Mouse (Mus musculus): Measurements from ENCODE around the gene Nek3. TPM values are rescaled to one million over a fixed set of nuclear protein-coding genes. Genes with fewer than 3 reads are reported as not detected.

Nek3 gene
- total and polyA plus RNA-seq, 3 experiments = 3.4 to 4.7 (median 4.4) TPM

- Histone ChIP-seq H3K4me1 (ENCODE audit: control insufficient read depth in 1 of 2, insufficient read depth in 2 of 2) (no peaks in the 10 kb centered on the region), H3K4me3 (replicated peaks in 1 of 3; ENCODE audit: low read depth in 2 of 3, low read length in 2 of 3, poor library complexity in 1 of 3) (no peak overlapping the region), H3K9me3 (replicated peaks; ENCODE audit: low read length) (no peaks in the 10 kb centered on the region), H3K36me3 (replicated peaks in 1 of 2; ENCODE audit: control insufficient read depth in 1 of 2, insufficient read depth in 1 of 2, low read length in 1 of 2) (no peaks in the 10 kb centered on the region), H3K9ac (ENCODE audit: insufficient read depth, low read depth) (no peak overlapping the region), H3K27ac (ENCODE audit: insufficient read depth, low read depth) (no peak overlapping the region), H3K4me2 (ENCODE audit: insufficient read depth, low read depth, poor library complexity, severe bottlenecking) (no peak overlapping the region), H3K79me2 (replicated peaks; ENCODE audit: control insufficient read depth, extremely low read depth, insufficient read depth, poor library complexity, severe bottlenecking) (no peaks in the 10 kb centered on the region), H3K27me3 (replicated peaks) (no peaks in the 10 kb centered on the region)
- dilution Hi-C loops (cut with MboI; ENCODE audit: extremely low pct_ligation_motif_present, extremely low pct_unique_long_range_greater_than_20kb, low sequenced_read_pairs) (no loop called here), in situ Hi-C loops (cut with MboI; ENCODE audit: low pct_ligation_motif_present, low pct_unique_long_range_greater_than_20kb, low sequenced_read_pairs) (no loop called here)
- TF ChIP-seq CTCF (conservative IDR thresholded peaks at IDR 0.05 in 1 of 2, IDR thresholded peaks at IDR 0.05 in 1 of 2; ENCODE audit: low read depth in 2 of 2, low read length in 2 of 2) = peak in 1 of 2 experiments; percentile 71; a peak in 2 of 4 replicates
- peak; percentile 49 for TF ChIP-seq SMC3 (IDR thresholded peaks at IDR 0.05; ENCODE audit: low read depth, low read length)
- TF ChIP-seq CHD2 (IDR thresholded peaks at IDR 0.05; ENCODE audit: low read length) = no peak
- no peak for TF ChIP-seq JUND (conservative IDR thresholded peaks at IDR 0.05; ENCODE audit: low read depth, low read length)
- no peak for TF ChIP-seq ZMIZ1 (IDR thresholded peaks at IDR 0.05; ENCODE audit: low read depth, low read length)
- no peak for TF ChIP-seq PAX5 (IDR thresholded peaks at IDR 0.05; ENCODE audit: low read length)
- TF ChIP-seq RAD21 (IDR thresholded peaks at IDR 0.05; ENCODE audit: low read depth, low read length) = peak; percentile 65
- TF ChIP-seq MXI1 (IDR thresholded peaks at IDR 0.05; ENCODE audit: low read depth, low read length) = no peak
- no peak for TF ChIP-seq MAFK (IDR thresholded peaks at IDR 0.05; ENCODE audit: insufficient replicate concordance, low read length)
- TF ChIP-seq ZKSCAN1 (IDR thresholded peaks at IDR 0.05; ENCODE audit: borderline replicate concordance, low read depth, low read length) = no peak
- DNase-seq (ENCODE audit: extremely low read depth) = peak; percentile 17
These were observed 74.7 kb downstream of the Nek3 start for GRCm38 (mm10) chr8:22091568-22091967.

GRCm38 (mm10) chr8:22089226-22089625 lies 77.0 kb downstream of the Nek3 start:
- Histone ChIP-seq H3K4me1 (ENCODE audit: control insufficient read depth in 1 of 2, insufficient read depth in 2 of 2) (no peaks in the 10 kb centered on the region), H3K9ac (ENCODE audit: insufficient read depth, low read depth) (no peak overlapping the region), H3K27ac (ENCODE audit: insufficient read depth, low read depth) (no peak overlapping the region), H3K27me3 (replicated peaks) (no peaks in the 10 kb centered on the region), H3K4me3 (replicated peaks in 1 of 3; ENCODE audit: low read depth in 2 of 3, low read length in 2 of 3, poor library complexity in 1 of 3) (no peak overlapping the region), H3K36me3 (replicated peaks in 1 of 2; ENCODE audit: control insufficient read depth in 1 of 2, insufficient read depth in 1 of 2, low read length in 1 of 2) (no peaks in the 10 kb centered on the region), H3K4me2 (ENCODE audit: insufficient read depth, low read depth, poor library complexity, severe bottlenecking) (no peak overlapping the region), H3K9me3 (replicated peaks; ENCODE audit: low read length) (no peaks in the 10 kb centered on the region), H3K79me2 (replicated peaks; ENCODE audit: control insufficient read depth, extremely low read depth, insufficient read depth, poor library complexity, severe bottlenecking) (no peaks in the 10 kb centered on the region)
- in situ Hi-C loops (cut with MboI; ENCODE audit: low pct_ligation_motif_present, low pct_unique_long_range_greater_than_20kb, low sequenced_read_pairs) = no loop called here
- TF ChIP-seq CTCF (conservative IDR thresholded peaks at IDR 0.05 in 1 of 2, IDR thresholded peaks at IDR 0.05 in 1 of 2; ENCODE audit: low read depth in 2 of 2, low read length in 2 of 2) (peak in 1 of 2 experiments; percentile 14; a peak in 2 of 4 replicates), UBTF (IDR thresholded peaks at IDR 0.05; ENCODE audit: low read depth, low read length) (no peak)
- dilution Hi-C loops (cut with MboI; ENCODE audit: extremely low pct_ligation_motif_present, extremely low pct_unique_long_range_greater_than_20kb, low sequenced_read_pairs) = no loop called here
- DNase-seq (ENCODE audit: extremely low read depth) = no peak

GRCm38 (mm10) chr8:22079313-22080007 lies 86.8 kb downstream of the Nek3 start:
- TF ChIP-seq RCOR1 (conservative IDR thresholded peaks at IDR 0.05; ENCODE audit: low read depth, low read length) (no peak), KAT2A (IDR thresholded peaks at IDR 0.05; ENCODE audit: insufficient replicate concordance, low read length) (no peak), CTCF (conservative IDR thresholded peaks at IDR 0.05 in 1 of 2, IDR thresholded peaks at IDR 0.05 in 1 of 2; ENCODE audit: low read depth in 2 of 2, low read length in 2 of 2) (no peak)
- no peak overlapping the region for H3K9ac ChIP-seq (ENCODE audit: insufficient read depth, low read depth)
- in situ Hi-C loops (cut with MboI; ENCODE audit: low pct_ligation_motif_present, low pct_unique_long_range_greater_than_20kb, low sequenced_read_pairs) = no loop called here
- H3K4me2 ChIP-seq (ENCODE audit: insufficient read depth, low read depth, poor library complexity, severe bottlenecking) = no peak overlapping the region
- dilution Hi-C loops (cut with MboI; ENCODE audit: extremely low pct_ligation_motif_present, extremely low pct_unique_long_range_greater_than_20kb, low sequenced_read_pairs) = no loop called here
- DNase-seq (ENCODE audit: extremely low read depth) = no peak
- no peaks in the 10 kb centered on the region for H3K9me3 ChIP-seq (replicated peaks; ENCODE audit: low read length)
- no peak overlapping the region for H3K4me3 ChIP-seq (replicated peaks in 1 of 3; ENCODE audit: low read depth in 2 of 3, low read length in 2 of 3, poor library complexity in 1 of 3)
- H3K36me3 ChIP-seq (replicated peaks in 1 of 2; ENCODE audit: control insufficient read depth in 1 of 2, insufficient read depth in 1 of 2, low read length in 1 of 2) = no peaks in the 10 kb centered on the region
- H3K4me1 ChIP-seq (ENCODE audit: control insufficient read depth in 1 of 2, insufficient read depth in 2 of 2) = no peaks in the 10 kb centered on the region
- H3K27me3 ChIP-seq (replicated peaks) = no peaks in the 10 kb centered on the region
- no peak overlapping the region for H3K27ac ChIP-seq (ENCODE audit: insufficient read depth, low read depth)
- no peaks in the 10 kb centered on the region for H3K79me2 ChIP-seq (replicated peaks; ENCODE audit: control insufficient read depth, extremely low read depth, insufficient read depth, poor library complexity, severe bottlenecking)

Other genes with a start within 250 kb of the Nek3 start
- gene Defb15, start 233.7 kb downstream of the Nek3 start, total RNA-seq (2012; rRNA removed) = not detected in 2 replicates
- not detected in 2 replicates for gene Defb15, start 233.7 kb downstream of the Nek3 start, total RNA-seq (2014; rRNA removed)
- gene Defb15, start 233.7 kb downstream of the Nek3 start, polyA plus RNA-seq (2012; ENCODE audit: insufficient read length, low read depth) = not detected in 2 replicates
- gene Defb35, start 228.1 kb downstream of the Nek3 start, total RNA-seq (2012; rRNA removed) = not detected in 2 replicates
- gene Defb35, start 228.1 kb downstream of the Nek3 start, total RNA-seq (2014; rRNA removed) = not detected in 2 replicates
- gene Defb35, start 228.1 kb downstream of the Nek3 start, polyA plus RNA-seq (2012; ENCODE audit: insufficient read length, low read depth) = not detected in 2 replicates
- not detected in 2 replicates for gene Defb13, start 219.7 kb downstream of the Nek3 start, total RNA-seq (2012; rRNA removed)
- not detected in 2 replicates for gene Defb13, start 219.7 kb downstream of the Nek3 start, total RNA-seq (2014; rRNA removed)
- gene Defb13, start 219.7 kb downstream of the Nek3 start, polyA plus RNA-seq (2012; ENCODE audit: insufficient read length, low read depth) = not detected in 2 replicates
- gene Fam90a1a, start 207.7 kb downstream of the Nek3 start, total RNA-seq (2012; rRNA removed) = not detected in 2 replicates
- gene Fam90a1a, start 207.7 kb downstream of the Nek3 start, total RNA-seq (2014; rRNA removed) = not detected in 2 replicates
- gene Fam90a1a, start 207.7 kb downstream of the Nek3 start, polyA plus RNA-seq (2012; ENCODE audit: insufficient read length, low read depth) = not detected in 2 replicates
- gene Ccdc70, start 196.7 kb downstream of the Nek3 start, total RNA-seq (2012; rRNA removed) = not detected in 2 replicates
- not detected in 2 replicates for gene Ccdc70, start 196.7 kb downstream of the Nek3 start, total RNA-seq (2014; rRNA removed)
- gene Ccdc70, start 196.7 kb downstream of the Nek3 start, polyA plus RNA-seq (2012; ENCODE audit: insufficient read length, low read depth) = not detected in 2 replicates
- gene Atp7b, start 106.1 kb downstream of the Nek3 start, total RNA-seq (2012; rRNA removed) = 2.9 and 3.1 TPM in 2 replicates
- 0.47 and 0.51 TPM in 2 replicates for gene Atp7b, start 106.1 kb downstream of the Nek3 start, total RNA-seq (2014; rRNA removed)
- 1.2 and 1.5 TPM in 2 replicates for gene Atp7b, start 106.1 kb downstream of the Nek3 start, polyA plus RNA-seq (2012; ENCODE audit: insufficient read length, low read depth)
- 13.7 and 14.3 TPM in 2 replicates for gene Alg11, start 105.7 kb downstream of the Nek3 start, total RNA-seq (2012; rRNA removed)
- 14.3 and 16.1 TPM in 2 replicates for gene Alg11, start 105.7 kb downstream of the Nek3 start, total RNA-seq (2014; rRNA removed)
- 10.9 and 11.9 TPM in 2 replicates for gene Alg11, start 105.7 kb downstream of the Nek3 start, polyA plus RNA-seq (2012; ENCODE audit: insufficient read length, low read depth)
- not detected in 2 replicates for gene Nek5, start 41.4 kb downstream of the Nek3 start, total RNA-seq (2012; rRNA removed)
- not detected in 2 replicates for gene Nek5, start 41.4 kb downstream of the Nek3 start, total RNA-seq (2014; rRNA removed)
- not detected in 2 replicates for gene Nek5, start 41.4 kb downstream of the Nek3 start, polyA plus RNA-seq (2012; ENCODE audit: insufficient read length, low read depth)
- gene Ckap2, start 19.4 kb upstream of the Nek3 start, total RNA-seq (2012; rRNA removed) = 19.5 and 24.7 TPM in 2 replicates
- gene Ckap2, start 19.4 kb upstream of the Nek3 start, total RNA-seq (2014; rRNA removed) = 48.8 and 53.2 TPM in 2 replicates
- 31.3 and 36.4 TPM in 2 replicates for gene Ckap2, start 19.4 kb upstream of the Nek3 start, polyA plus RNA-seq (2012; ENCODE audit: insufficient read length, low read depth)
- gene Vps36, start 26.4 kb upstream of the Nek3 start, total RNA-seq (2012; rRNA removed) = 17.8 and 21.2 TPM in 2 replicates
- 24.7 and 25.9 TPM in 2 replicates for gene Vps36, start 26.4 kb upstream of the Nek3 start, total RNA-seq (2014; rRNA removed)
- 43.1 and 46.5 TPM in 2 replicates for gene Vps36, start 26.4 kb upstream of the Nek3 start, polyA plus RNA-seq (2012; ENCODE audit: insufficient read length, low read depth)
- gene Thsd1, start 60.9 kb upstream of the Nek3 start, total RNA-seq (2012; rRNA removed) = 0.30 and 0.34 TPM in 2 replicates
- gene Thsd1, start 60.9 kb upstream of the Nek3 start, total RNA-seq (2014; rRNA removed) = 0.12 and 0.26 TPM in 2 replicates
- gene Thsd1, start 60.9 kb upstream of the Nek3 start, polyA plus RNA-seq (2012; ENCODE audit: insufficient read length, low read depth) = 0.75 and 0.83 TPM in 2 replicates
- gene Tpte, start 117.0 kb upstream of the Nek3 start, total RNA-seq (2012; rRNA removed) = not detected in 2 replicates
- not detected in 2 replicates for gene Tpte, start 117.0 kb upstream of the Nek3 start, total RNA-seq (2014; rRNA removed)
- not detected in 2 replicates for gene Tpte, start 117.0 kb upstream of the Nek3 start, polyA plus RNA-seq (2012; ENCODE audit: insufficient read length, low read depth)
- gene Slc25a15, start 232.2 kb upstream of the Nek3 start, total RNA-seq (2012; rRNA removed) = 10.3 and 12.1 TPM in 2 replicates
- 10.1 and 10.7 TPM in 2 replicates for gene Slc25a15, start 232.2 kb upstream of the Nek3 start, total RNA-seq (2014; rRNA removed)
- gene Slc25a15, start 232.2 kb upstream of the Nek3 start, polyA plus RNA-seq (2012; ENCODE audit: insufficient read length, low read depth) = 5.6 and 6.4 TPM in 2 replicates
- 22.0 and 28.2 TPM in 2 replicates for gene Mrps31, start 244.9 kb upstream of the Nek3 start, total RNA-seq (2012; rRNA removed)
- gene Mrps31, start 244.9 kb upstream of the Nek3 start, total RNA-seq (2014; rRNA removed) = 53.7 and 67.4 TPM in 2 replicates
- 30.0 and 31.1 TPM in 2 replicates for gene Mrps31, start 244.9 kb upstream of the Nek3 start, polyA plus RNA-seq (2012; ENCODE audit: insufficient read length, low read depth)